Mouse (Mus musculus) T-cell, adult 2 months (primary cell): ENCODE data around the gene Arhgap23.

Experiments
- DNase-seq: peaks from one replicate; pipeline ENCODE4 v3.0.0; 2022; ENCODE audit warnings: low spot score

Arhgap23 gene

DNA sequence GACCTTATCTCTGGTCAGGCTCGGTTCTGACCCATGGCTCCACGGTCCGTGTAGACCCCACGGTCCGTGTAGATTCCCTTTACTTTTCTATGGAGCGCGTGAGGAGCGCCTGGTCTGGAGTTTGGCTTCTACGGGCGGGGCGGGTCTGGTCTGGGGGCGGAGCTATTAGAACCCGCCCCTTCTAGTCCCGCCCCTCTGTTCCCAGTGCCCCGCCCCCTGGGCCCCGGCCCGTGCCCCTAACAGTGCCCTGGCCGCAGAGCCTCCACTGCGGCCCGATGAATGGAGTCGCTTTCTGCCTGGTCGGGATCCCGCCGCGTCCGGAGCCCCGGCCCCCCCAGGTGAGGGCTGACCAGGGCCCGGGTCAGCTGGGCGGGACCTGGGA lies at the start of gene Arhgap23:
Arhgap23 (plus strand) TSS at position 204 of the 382 bp plus-strand sequence.
- no peak for DNase-seq

DNA sequence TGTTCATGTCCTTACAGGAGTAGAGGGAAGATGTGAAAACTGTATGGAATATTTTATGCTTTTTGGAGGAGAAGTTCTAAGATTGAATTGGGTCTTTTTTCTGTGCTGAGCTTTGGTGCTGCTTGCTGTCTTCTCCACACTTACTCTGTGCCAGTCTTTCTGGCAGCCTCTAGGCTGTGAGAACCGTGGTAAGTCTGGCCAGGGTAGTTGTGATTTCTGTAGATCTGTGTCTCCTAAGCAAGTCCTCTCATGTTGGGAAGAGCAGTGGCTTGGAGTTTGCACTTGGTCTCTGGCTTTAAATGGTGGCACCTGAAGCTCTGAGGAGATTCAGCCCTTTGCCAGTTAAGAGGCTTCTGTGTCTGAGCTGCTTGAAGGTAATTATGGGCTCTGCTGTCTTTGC lies 49.8 kb upstream of the Arhgap23 start:
- DNase-seq = no peak

DNA sequence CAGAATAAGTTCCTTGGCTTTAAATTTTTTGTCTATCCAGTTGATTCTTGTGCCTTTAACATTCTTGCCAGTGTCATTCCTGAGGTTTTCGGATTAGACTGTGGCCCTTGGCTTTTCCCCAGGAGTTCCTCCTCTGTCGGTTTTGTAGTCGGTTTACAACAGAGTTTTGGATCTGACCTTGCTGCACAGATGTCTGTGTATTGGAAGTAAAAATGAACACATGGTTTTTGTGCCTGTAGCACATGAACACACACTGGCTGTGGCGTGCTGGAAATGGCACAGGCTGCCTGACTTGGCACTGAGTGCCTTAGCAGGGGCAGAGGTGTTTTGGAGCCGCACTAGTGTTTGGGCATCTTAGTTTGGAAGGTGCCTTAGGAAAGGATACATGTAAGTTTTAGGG lies 46.8 kb upstream of the Arhgap23 start:
- DNase-seq = no peak

DNA sequence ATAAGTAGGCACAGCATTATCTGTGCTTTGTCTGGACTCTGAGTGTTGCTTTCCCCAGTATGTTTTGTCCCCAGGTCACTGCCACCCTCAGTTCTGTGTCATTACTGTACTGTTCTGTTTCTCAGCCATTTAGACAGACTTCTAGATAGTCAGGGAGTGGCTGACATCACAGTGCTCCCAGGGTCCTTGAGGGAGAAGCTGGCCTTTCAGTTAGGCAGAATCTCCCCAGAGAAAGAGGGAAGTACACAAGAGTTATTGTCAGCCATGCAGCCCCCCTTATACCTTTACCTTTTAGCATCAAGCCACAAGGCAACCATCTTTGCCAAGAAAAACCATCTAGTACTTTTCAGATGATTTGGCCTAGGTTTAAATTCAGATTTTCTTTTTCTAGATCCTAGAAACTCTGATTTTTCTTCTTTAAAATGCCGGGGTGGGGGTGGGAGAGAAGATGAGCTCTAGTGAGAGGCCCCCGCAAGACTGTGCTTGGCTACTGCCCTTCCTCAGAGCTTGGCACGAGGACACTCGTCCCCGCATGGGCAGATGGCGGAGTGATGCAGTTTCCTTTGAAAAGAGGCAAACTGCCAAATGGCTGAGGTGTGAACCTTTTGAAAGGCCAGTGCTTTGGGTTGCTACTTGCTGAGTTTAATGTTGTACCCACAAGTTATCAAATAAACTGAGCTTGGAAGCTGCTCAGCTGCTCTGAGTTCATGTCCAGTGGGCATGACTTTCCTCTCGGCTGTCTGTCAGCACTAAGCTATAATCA lies 44.8 kb upstream of the Arhgap23 start:
- no peak for DNase-seq

DNA sequence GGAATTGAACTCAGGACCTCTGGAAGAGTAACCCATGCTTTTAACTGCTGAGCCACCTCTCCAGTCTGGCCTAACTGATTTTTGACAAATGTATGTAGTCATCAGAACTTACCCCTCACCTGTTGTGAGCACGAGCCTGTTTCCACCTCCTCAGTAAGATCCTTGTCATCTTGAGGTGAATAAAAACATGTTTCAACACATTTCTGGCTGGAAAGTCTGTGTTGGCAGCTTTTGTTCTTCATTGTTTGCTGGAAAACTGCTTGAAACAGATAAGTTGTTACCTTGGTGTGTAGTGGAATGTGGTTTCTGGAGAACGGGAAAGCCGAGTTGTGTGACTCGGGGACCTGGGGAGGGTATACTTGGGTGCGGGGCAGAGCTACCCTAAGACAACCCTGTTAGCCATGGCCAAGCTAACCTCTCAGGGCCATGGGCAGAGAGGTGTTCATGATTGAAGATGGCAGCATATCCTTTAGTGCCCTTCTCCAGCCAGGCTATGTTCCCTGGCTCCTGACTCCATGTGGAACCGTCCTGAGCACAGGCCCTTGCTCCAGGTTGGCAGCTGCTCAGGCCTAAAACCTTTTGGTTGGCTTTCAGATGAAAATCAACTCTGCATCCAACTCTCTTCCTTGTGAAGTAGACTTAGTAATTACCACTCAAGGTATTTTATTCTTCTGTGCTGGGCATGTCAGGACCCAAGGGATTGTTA lies 43.0 kb upstream of the Arhgap23 start:
- DNase-seq = no peak

DNA sequence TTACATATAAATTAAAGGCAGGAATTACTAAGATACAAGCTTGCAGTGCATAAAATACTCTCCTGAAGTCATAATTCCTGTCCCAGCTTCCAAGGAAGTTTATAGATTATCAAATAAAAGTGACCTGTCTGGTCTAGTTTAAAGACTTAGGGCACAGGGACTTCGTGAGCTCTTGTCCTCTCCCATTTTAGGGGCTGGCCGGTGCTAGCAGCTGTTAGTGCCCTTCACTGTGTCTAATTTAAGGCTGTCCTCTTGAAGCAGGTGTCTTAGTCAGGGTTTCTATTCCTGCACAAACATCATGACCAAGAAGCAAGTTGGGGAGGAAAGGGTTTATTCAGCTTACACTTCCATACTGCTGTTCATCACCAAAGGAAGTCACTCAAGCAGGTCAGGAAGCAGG lies 41.9 kb upstream of the Arhgap23 start:
- no peak for DNase-seq

DNA sequence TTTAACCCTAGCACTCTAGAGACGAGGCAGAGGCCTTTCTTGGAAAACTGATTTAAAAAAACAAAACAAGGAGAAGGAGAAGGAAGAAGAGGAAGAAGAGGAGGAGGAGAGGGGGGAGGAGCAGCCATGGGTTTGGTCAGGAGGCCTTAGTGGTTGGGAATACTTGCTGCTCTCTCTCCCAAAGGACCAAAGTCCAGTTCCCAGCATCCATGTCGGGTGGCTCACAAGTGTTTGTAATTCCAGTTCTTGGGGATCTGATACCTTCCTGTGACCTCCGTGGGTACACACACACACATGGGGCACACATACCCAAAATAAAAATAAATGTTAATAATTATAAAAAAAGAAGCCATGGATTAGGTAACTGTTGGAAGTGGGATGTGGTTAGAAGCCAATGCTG lies 35.3 kb upstream of the Arhgap23 start:
- no peak for DNase-seq

DNA sequence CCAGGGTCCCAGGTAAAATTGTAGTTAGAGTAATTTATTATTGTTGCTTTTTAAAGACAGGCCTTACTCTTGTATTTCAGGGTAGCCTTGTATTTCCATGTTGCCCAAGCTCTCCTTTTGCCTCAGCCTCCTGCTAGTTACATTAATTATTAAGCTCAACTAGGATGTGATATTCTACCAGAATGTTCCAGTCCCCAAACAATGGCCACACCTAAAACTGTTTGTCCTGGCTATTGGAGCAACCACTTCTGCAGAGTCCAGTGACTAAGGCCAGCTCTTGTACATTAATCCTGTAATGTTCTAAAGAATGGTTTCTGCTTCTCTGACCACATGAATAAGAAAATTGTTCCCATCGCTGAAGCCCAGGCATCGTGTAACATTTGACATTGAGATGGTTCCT lies 32.3 kb upstream of the Arhgap23 start:
- no peak for DNase-seq

DNA sequence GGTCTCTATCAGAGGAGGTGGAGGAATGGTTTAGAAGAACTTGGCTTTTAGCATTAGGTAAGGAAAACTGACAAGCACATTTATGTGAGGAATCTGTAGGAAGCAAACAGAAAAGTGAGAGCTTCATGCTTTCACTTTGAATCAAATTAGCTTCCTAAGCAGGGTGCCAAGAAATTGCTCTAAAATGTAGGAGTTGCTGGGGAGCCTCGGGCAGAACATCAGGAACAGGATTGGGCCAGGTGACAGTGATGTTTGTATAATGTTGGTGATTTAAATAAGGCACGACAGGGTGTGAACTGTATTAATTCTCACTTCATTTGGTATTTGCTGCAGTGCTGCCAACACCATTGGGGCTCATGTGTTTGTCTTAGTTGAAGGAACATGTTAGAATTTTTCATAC lies 31.6 kb upstream of the Arhgap23 start:
- DNase-seq = no peak

DNA sequence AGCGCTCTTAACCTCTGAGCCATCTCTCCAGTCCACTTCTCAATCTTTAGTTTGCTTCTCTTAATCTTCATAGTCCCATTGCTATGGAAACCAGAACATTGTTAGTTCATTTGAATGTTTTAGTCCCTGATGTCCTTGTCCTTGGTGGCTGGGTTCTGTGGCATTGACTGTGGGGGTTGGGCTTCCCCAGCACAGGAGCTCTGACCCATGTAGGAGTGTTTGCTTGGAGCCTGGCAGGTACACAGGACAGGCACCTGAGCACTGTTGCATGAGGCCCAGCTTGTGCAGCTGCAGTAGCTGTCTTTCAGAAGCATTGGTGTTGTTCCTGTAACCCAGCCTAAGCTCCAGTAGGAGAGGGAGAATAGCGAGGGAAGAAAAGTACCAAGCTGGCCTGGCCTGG lies 27.5 kb upstream of the Arhgap23 start:
- no peak for DNase-seq

DNA sequence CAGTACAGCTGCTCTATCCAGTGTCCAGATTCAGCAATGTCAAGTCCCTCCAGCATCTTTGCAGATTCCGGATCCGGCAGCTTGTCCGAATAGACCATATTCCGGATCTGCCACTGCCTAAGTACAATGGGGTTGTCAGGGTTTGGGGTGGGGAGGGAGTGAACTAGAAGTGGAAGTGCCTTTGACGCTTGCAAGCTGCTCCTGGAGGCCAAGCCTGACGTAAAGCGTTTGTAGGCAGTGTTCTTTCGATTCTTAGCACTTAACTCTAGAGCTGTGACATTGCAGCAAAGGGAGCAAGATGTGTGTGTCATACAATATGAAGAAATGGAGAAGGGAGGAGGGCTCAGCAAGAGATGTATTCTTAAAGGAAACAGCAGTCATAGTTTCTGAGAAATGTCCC lies 26.2 kb upstream of the Arhgap23 start:
- DNase-seq = no peak

DNA sequence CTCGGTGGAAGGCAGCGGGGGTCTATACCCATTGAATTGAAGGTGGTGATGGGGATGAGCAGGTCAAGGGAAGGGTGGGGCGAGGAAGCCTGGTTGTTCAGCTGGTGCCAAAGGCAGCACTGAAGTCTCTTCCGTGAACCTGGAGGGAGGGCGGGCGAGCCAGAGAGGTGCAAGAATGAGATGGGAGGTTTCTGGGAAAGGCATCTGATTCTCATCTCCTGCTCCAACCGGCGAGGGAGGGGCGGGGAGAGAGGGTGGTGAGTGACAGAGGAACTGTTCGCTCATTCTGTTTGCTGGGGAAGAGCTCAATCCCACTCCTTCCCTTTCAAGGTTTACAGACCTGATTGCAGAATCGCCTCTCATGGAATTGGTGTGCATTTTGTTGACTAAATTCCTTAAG lies 21.7 kb upstream of the Arhgap23 start:
- DNase-seq = no peak

DNA sequence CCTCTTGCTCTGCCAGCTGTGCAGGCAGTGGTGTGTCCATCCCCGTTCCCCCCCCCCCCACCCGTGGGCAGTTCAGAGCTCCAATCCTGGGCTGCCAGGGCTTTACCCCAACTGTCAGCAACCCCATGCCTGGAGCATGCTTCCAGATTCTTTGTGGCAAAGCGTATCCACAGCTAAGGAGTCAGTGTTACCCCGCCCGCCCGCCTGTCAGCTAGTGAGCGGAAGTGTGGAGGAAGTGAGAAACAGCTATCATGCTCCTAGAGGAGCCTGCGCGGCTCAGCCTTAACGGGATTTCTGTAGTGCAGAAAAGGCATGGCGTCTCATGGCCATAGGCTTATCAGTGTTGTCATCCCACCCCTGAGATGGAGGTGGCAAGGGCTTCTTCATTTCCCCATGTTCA lies 21.2 kb upstream of the Arhgap23 start:
- no peak for DNase-seq

DNA sequence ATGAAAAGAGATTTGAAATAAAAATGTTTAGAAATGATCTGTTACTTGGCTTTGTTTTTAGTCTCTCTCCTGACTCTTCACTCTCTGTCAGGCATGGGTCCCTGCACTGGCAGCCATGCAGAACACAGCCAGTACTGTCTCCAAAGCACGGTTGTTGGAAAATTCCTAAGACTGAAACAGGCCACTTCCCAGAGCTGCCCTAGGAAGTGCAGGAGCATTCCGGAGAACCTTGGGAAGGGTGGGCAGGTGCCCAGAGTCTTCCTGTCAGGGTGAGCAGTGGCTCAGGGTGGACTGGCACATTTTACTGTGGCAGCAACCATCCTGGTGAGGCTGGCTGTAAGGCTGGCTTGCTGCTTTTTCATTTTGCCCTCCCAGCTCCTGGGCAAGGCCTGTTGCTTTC lies 16.8 kb upstream of the Arhgap23 start:
- DNase-seq = no peak

DNA sequence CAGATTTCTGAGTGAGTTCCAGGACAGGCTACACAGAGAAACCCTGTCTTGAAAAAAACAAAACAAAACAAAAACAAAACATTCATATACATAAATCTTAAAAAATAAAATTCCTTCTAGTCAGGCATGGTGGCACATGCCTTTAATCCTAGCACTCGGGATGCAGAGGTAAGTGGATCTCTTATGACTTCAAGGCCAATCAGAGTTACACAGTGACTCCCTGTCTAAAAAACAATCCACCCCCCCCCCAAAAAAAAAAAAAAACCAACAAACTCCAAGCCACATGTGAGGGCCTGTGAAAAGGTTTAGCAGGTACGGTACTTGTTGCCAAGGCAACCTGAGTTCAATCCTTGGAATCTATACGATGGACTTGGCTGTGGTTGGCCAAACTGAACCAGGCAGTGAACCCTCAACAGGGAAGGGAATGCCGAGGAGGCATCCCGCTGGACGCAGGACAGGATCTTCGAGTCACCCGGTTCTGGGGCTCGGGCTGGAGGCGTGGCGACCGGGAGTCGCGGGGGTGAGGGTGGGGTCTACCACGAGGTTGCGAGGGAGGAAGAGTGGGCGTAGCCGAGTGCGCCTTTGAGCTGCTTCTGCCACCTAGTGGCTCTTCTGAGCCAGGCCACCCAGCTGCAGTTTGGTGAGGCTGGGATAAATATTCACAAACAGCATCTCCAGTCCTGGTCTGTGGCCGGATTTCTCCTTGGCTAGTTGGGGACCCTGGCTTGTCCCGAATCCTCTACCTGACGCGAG lies 15.2 kb upstream of the Arhgap23 start:
- DNase-seq = peak; percentile 77

DNA sequence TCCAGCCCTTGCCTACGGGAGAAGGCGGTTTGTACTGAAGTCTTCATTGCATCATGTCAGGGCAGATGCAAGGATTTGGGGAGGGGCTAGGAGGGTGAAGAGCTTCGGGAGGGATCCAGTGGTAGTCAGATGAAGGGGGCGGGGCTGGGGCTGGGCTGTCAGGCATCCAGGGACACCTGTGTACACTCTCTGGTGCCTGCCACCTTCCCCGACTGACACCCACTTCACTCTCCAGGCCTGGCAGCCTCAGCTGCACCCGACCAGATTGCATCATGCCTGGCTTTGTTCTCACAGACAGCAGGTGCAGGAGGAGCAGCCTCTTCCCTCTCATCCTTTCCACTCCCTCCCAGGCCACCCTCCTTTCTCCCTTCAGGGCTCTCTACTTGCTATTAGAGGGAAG lies 14.3 kb upstream of the Arhgap23 start:
- no peak for DNase-seq

DNA sequence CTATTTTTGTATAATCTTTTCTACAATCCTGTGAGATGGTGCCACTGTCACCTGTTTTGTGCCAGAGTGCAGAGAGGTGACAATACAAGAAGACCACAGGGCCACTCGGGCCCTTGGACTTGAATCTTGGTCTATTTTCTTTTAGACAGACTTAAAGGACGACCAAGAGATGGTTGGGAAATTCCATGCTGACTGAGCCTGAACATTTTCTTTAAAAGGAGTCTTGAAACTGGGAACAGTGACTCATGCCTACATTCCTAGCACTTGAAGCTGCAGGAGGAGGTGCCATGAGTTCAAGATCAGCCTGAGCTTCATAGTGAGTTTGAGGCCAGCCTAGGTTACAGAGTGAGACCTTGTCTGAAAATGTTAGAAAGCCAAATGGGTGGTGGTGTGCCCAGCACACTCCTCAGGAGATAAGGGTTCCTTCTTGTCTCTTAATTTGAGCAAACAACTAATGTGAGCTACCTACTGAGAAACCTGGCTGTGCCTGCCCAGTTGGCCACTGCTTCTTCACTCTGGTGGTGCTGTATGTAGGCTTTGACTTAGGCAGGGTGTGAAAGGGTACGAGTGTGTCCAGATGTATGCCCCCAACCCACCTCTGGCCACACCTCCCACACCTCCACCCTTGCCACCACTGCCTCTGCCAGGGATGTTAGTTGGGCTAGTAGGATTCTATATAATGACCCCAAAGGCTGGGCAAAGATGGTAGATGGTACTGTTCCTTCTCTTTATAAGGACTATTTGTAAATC lies 13.5 kb upstream of the Arhgap23 start:
- DNase-seq = no peak

DNA sequence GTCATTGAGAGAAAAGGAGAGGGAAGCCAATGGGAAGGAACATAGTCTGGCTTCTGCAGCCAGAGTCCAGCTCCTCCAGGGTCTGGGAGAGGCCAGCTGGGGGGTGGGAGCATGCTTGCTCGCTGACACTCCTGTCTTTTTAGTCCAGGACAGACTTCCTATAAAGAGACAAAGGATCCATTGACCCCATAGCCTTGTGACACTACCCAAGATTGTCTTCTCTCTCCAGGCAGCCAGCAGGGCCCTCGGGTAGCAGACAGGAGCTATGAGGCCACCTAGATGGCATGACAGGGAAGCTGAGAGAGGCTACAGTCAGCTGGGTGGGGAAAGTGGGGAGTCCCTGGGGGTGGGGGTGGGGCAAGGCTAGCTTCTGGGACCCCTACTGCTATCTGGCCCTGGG lies 12.6 kb upstream of the Arhgap23 start:
- no peak for DNase-seq

DNA sequence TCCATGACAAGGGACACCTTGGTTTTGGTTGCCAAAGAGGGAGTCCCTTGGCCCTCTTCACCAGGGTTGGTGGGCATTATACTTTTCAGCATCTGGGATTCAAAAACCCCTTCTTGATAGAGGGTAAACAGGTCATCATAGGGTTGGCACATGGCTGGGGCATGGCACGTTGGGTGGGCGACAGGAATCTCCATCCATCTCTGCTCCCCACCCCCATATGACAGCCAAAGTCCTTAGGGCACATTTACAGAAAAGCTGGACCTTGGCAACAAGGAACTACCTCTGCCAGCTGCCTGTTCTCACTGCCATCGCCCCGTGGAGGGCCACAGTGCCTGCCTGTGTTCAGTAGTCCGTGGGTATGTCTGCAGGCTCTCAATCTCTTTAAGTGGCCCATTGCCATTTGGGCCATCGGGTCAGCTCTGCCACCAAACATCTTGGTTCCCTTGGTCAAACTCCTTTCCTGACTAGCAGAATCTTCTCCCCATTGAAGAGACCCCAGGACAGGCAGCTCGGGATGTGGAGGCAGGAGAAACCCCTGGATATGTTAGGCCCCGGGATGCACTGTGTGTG lies 11.6 kb upstream of the Arhgap23 start:
- no peak for DNase-seq

DNA sequence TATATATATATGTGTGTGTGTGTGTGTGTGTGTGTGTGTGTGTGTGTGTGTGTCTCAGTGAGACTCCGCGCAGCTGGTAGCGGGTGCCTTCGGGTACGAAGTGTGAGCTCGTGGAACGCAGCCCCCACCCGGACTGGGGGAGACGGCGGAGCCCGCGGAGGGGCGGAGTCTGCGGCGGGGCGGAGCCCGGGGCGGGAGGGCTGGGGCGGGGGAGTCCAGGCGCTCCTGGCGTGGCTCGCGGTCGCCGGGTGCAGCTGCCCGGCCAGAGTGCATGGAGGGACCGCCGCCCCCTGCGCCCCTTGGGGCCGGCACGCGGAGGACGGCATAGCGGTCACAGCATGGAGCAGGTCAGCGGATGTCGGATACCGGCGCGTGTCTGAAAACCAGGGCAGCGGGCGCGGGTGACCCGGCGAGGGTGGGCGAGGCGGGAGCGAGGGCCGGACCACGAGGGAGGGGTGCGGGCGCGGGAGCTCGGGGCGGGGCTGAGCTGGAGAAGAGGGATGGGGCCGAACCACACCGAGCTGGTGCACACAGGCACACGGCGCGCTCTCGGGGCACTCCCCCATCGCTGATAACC lies 11.1 kb upstream of the Arhgap23 start:
- peak; percentile 34 for DNase-seq

DNA sequence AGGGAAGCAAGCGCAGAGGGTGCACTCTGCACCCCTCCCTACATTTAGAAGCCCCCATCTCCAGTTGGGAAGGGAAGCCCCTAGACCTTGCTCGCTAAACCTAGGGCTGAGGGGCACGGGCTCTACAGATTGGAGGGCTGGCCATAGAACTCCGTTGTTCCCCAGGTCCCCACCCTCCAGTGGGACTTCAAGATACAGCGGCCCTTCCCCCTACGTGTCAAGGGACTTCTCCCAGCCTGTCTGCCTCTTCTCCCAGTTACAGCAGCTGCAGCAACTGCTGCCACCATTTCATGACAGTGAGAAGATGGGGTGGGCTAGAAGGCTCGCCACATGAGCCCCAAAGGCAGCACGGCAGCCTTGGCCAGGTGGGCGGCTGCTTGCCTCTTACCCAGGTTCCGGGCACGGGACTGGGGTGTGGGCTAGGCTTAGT lies 10.6 kb upstream of the Arhgap23 start:
- no peak for DNase-seq
